Mouse (Mus musculus) embryonic stem cell, embryonic (primary cell): ENCODE data around the gene Ccdc174.
"Not testable (repeated sequence)": the region's sequence is repeated elsewhere in the genome, so short reads cannot be mapped to it uniquely, and the experiment has no call there.

ENCODE experiments used
- CTCF ChIA-PET, 4 experiments: fragments of 300-600 bp in 2 of 4; fragments of 350-600 bp in 2 of 4; sonication (Branson Sonifier 250); formaldehyde crosslinking; loops; one replicate each; lab custom pipeline; 2022; ENCODE audit warnings: inconsistent platforms in 2 of 4; lab: Charles Lee
- POLR2A ChIA-PET, 4 experiments: fragments of 300-600 bp in 2 of 4; fragments of 350-600 bp in 2 of 4; sonication (Branson Sonifier 250); formaldehyde crosslinking; loops; one replicate each; lab custom pipeline; 2022; ENCODE audit warnings: antibody characterized with exemption in 4 of 4, inconsistent platforms in 1 of 4; lab: Charles Lee

The Ccdc174 gene

GRCm38 (mm10) chr6:91896783-91897182 lies 18.9 kb downstream of the Ccdc174 start:
- POLR2A ChIA-PET = interaction anchor here in 2 of 4 experiments (0.7 to 1.1 kb wide), 2 partner anchors 25 to 208 kb away, joined by 3 read pairs; no protein-coding TSS in a partner anchor
- CTCF ChIA-PET = interaction anchor here in 1 of 4 experiments (1.2 kb wide), 1 partner anchor 369 kb away, joined by 3 read pairs; no protein-coding TSS in a partner anchor

GRCm38 (mm10) chr6:91901505-91901904 lies 23.7 kb downstream of the Ccdc174 start:
- CTCF ChIA-PET = interaction anchor here (0.6 to 5.6 kb wide), 44 partner anchors 10 to 608 kb away, joined by 3 to 108 read pairs (median 3); partner anchors contain the start of gene Nr2c2 (in 1 of the 4)
- POLR2A ChIA-PET = interaction anchor here in 3 of 4 experiments (0.7 to 1.5 kb wide), 4 partner anchors 131 to 167 kb away, joined by 3 to 4 read pairs (median 3); no protein-coding TSS in a partner anchor

DNA sequence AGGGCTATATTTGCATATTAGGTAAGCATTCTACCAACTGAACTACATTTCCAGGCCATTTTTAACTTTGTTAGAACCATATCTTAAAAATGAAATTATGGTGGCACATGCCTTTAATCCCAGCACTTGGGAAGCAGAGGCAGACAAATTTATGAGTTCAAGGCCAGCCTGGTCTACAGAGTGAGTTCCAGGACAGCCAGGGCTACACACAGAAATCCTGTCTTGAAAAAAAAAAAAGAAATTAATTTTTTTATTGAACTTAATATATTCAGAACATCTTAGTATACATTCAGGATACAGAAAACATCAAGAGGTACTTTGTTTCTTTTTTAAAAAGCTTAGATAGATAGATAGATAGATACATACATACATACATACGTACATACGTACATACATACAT lies 24.7 kb downstream of the Ccdc174 start, which contains the start of gene 4930590J08Rik:
4930590J08Rik (plus strand) TSS at position 301 of the 400 bp plus-strand sequence.
- CTCF ChIA-PET = interaction anchor here (0.6 to 5.6 kb wide), 7 partner anchors 26 to 366 kb away, joined by 3 to 108 read pairs (median 3); no protein-coding TSS in a partner anchor
- POLR2A ChIA-PET = not testable (repeated sequence)

DNA sequence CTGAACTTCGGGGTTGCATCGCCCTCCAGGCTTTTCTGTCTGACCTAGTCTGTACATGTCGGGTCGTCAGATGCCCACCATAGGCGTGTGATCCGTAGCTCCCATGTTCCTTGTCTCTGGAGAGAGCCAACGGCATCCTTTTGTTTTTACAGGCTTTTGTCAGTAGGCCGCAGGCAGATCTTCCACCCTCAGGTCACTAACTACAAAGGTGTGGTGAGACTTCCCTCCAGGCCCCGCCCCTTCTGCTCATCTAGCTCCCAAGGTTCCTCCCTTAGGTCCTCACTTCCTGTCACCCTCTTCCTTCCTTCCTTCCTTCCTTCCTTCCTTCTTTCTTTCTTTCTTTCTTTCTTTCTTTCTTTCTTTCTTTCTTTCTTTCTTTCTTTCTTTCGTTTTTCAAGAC lies 36.2 kb downstream of the Ccdc174 start:
- ChIA-PET POLR2A (interaction anchor here in 2 of 4 experiments (0.7 to 1.4 kb wide), 4 partner anchors 10 to 394 kb away, joined by 3 read pairs; no protein-coding TSS in a partner anchor), CTCF (interaction anchor here in 3 of 4 experiments (0.7 to 1.6 kb wide), 5 partner anchors 79 to 153 kb away, joined by 3 to 10 read pairs (median 3); no protein-coding TSS in a partner anchor)

- POLR2A ChIA-PET = interaction anchor here in 2 of 4 experiments (0.6 to 1.1 kb wide), 5 partner anchors 31 to 204 kb away, joined by 3 to 4 read pairs (median 3); partner anchors contain the start of gene Nr2c2 (in 1 of the 2)
- CTCF ChIA-PET = interaction anchor here in 2 of 4 experiments (0.5 to 0.7 kb wide), 3 partner anchors 30 to 506 kb away, joined by 3 to 4 read pairs (median 3); partner anchors contain the start of gene Wnt7a (in 1 of the 2)
Measured at GRCm38 (mm10) chr6:91917286-91917685, 39.4 kb downstream of the Ccdc174 start.

DNA sequence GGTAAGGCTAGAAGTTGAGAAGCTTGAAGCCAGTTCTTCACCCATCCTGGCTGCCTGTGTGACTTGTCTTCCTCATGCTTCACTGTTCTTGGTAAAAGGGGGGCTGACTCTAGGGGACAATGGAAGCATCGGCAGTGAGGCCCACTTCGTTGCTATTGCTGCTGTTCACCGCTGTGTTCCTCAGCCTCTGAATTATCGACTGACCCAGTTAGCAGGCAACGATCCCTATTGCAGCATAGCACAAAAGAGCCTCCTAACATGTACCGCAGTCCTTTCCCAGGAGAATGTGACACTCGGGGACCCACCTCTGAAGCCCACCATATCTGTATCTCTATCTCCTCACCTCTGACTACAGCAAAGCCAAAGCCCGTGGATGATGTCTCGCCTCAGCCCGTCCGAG lies 39.9 kb downstream of the Ccdc174 start:
- ChIA-PET CTCF (interaction anchor here in 2 of 4 experiments (0.5 to 0.7 kb wide), 3 partner anchors 29 to 507 kb away, joined by 3 to 4 read pairs (median 3); partner anchors contain the start of gene Wnt7a (in 1 of the 2)), POLR2A (interaction anchor here in 2 of 4 experiments (0.6 to 1.1 kb wide), 5 partner anchors 31 to 203 kb away, joined by 3 to 4 read pairs (median 3); partner anchors contain the start of gene Nr2c2 (in 1 of the 2))

DNA sequence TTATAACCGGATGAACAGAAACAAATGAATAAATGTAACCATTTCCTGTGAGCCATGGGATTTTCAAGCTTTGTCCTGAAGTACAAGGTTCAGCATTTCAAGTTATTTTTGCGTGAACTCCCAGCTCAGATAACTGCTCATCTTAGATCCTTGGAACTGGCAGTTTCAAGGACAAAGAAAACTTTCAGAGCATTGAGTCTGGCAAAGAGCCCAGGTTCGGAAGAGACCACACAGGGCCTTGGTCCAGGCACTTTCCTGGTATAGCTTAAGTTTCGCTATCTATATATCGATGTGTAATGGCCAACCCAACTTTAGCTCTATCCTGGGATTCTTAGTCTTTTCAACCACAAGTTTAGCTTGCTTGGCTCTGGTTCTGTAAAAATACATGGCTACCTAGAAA lies 53.4 kb downstream of the Ccdc174 start:
- ChIA-PET CTCF (interaction anchor here in 2 of 4 experiments (1.1 to 1.7 kb wide), 2 partner anchors 136 kb away, joined by 4 to 5 read pairs; no protein-coding TSS in a partner anchor), POLR2A (no interaction called here)

- CTCF ChIA-PET = no interaction called here
- POLR2A ChIA-PET = no interaction called here
Measured at GRCm38 (mm10) chr6:91938491-91938890, 60.6 kb downstream of the Ccdc174 start.

DNA sequence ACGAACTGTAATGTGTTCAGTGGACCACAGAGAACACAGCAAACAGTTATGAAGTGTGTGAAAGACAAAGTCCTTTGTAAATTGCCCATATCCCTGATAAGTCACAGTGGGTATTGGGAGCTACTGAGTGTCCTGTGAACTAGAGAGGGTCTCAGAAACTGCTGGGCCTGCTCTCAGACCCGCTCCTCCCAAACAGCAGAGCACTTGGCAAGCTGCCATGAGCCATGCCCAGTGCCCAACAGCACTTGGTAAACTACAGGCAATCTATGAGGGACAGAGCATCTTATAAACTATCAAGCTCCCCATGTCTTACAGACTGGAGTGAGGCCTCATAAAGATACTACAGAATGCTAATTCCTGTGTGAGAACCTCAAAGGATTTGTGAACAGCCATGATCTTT lies 70.6 kb downstream of the Ccdc174 start:
- CTCF ChIA-PET = interaction anchor here in 1 of 4 experiments (1.1 kb wide), 1 partner anchor 119 kb away, joined by 3 read pairs; no protein-coding TSS in a partner anchor
- POLR2A ChIA-PET = interaction anchor here in 1 of 4 experiments (0.7 to 1.0 kb wide), 2 partner anchors 31 to 37 kb away, joined by 3 read pairs; no protein-coding TSS in a partner anchor
